Mouse (Mus musculus) brain, embryonic 14.5 days (tissue): ENCODE data around the gene Fam174b.

Experiments
- CTCF ChIP-seq: fragments of 200-500 bp; IDR thresholded peaks from 2 replicates; pipeline ENCODE4 v1.5.1; 2012; ENCODE audit warnings: inconsistent platforms, mild to moderate bottlenecking, moderate library complexity, borderline replicate concordance; ENCODE audit not compliant: insufficient read depth, insufficient read length; ENCODE audit errors: extremely low read depth
- POLR2A ChIP-seq: fragments of 200-500 bp; IDR thresholded peaks from 2 replicates; pipeline ENCODE4 v1.6.1; 2012; ENCODE audit warnings: mild to moderate bottlenecking, inconsistent platforms, borderline replicate concordance; ENCODE audit not compliant: poor library complexity, insufficient read depth, insufficient read length, severe bottlenecking; ENCODE audit errors: extremely low read depth

- TF ChIP-seq CTCF (no peak), POLR2A (no peak)
These were observed 23.3 kb upstream of the Fam174b start for GRCm38 (mm10) chr7:73716841-73717240.
